Mouse (Mus musculus): Measurements from ENCODE around the gene Cxcl3. TPM values are rescaled to one million over a fixed set of nuclear protein-coding genes. Genes with fewer than 3 reads are reported as not detected.

Cxcl3 gene
- total and polyA plus RNA-seq, 3 experiments: not detected

DNA sequence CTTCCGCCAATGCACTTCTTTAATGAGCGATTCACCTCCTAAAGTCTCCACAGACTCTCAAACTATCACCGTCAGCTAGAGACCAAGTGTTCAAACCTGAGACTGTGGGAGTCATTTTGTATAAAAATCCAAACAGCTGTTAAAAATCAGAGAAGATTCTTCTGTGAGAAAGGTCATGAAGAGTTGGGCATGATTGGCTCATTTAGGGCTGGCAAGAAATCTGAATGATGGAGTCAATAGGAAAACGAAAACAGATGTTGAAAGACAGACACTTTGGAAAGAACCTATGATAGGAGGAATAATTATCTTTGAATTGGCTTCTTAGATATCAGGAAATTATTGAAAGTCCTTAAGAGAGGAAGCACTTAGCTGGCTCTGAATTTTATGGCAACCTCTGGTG is 48.5 kb downstream of the Cxcl3 start:
- H3K36me3 ChIP-seq (replicated peaks in 1 of 2; ENCODE audit: control insufficient read depth in 1 of 2, insufficient read depth in 1 of 2, low read length in 1 of 2): no peaks in the 10 kb centered on the region
- TF ChIP-seq BHLHE40 (IDR thresholded peaks at IDR 0.05; ENCODE audit: low read depth, low read length) (no peak), NELFE (IDR thresholded peaks at IDR 0.05; ENCODE audit: low read depth, low read length) (no peak), MAX (IDR thresholded peaks at IDR 0.05; ENCODE audit: low read length) (no peak), ETS1 (conservative IDR thresholded peaks at IDR 0.05; ENCODE audit: low read depth, low read length) (no peak), POLR2A (IDR thresholded peaks at IDR 0.05; ENCODE audit: low read depth, low read length) (no peak), ELF1 (IDR thresholded peaks at IDR 0.05; ENCODE audit: low read depth, low read length) (no peak), ZC3H11A (IDR thresholded peaks at IDR 0.05; ENCODE audit: low read depth, low read length) (no peak), TCF12 (IDR thresholded peaks at IDR 0.05; ENCODE audit: low read depth, low read length) (no peak), SIN3A (IDR thresholded peaks at IDR 0.05; ENCODE audit: low read length) (no peak), PAX5 (IDR thresholded peaks at IDR 0.05; ENCODE audit: low read length) (no peak), CTCF (conservative IDR thresholded peaks at IDR 0.05 in 1 of 2, IDR thresholded peaks at IDR 0.05 in 1 of 2; ENCODE audit: low read depth in 2 of 2, low read length in 2 of 2) (no peak)

DNA sequence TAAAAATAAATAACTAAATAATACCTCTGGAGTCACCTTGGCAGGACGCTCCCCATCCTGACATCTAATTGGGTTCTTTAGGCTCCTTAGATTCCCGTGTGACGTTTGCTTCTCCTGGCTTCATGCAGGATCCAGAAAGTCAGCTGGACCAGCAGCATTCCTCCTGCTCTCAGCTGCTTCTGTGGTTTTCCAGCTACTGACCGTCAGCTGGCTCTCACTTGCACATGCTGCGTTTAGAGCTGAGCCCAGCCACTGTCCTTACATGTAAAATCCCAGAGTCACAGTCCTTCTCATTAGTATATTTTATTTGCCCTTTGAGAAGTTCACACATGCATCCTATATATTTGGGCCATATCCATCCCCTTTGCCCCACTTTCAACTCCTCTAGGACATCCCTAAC is 52.7 kb downstream of the Cxcl3 start:
- H3K9ac ChIP-seq (ENCODE audit: insufficient read depth, low read depth): no peak overlapping the region
- no peaks in the 10 kb centered on the region for H3K9me3 ChIP-seq (replicated peaks; ENCODE audit: low read length)
- in situ Hi-C loops (cut with MboI; ENCODE audit: low pct_ligation_motif_present, low pct_unique_long_range_greater_than_20kb, low sequenced_read_pairs) (no loop called here), dilution Hi-C loops (cut with MboI; ENCODE audit: extremely low pct_ligation_motif_present, extremely low pct_unique_long_range_greater_than_20kb, low sequenced_read_pairs) (no loop called here)
- H3K4me3 ChIP-seq (replicated peaks in 1 of 3; ENCODE audit: low read depth in 2 of 3, low read length in 2 of 3, poor library complexity in 1 of 3): no peak overlapping the region
- no peak overlapping the region for H3K4me2 ChIP-seq (ENCODE audit: insufficient read depth, low read depth, poor library complexity, severe bottlenecking)
- no peaks in the 10 kb centered on the region for H3K79me2 ChIP-seq (replicated peaks; ENCODE audit: control insufficient read depth, extremely low read depth, insufficient read depth, poor library complexity, severe bottlenecking)
- DNase-seq (ENCODE audit: extremely low read depth): no peak
- H3K27me3 ChIP-seq (replicated peaks): no peaks in the 10 kb centered on the region
- H3K4me1 ChIP-seq (ENCODE audit: control insufficient read depth in 1 of 2, insufficient read depth in 2 of 2): 0 out of 4 replicates have a peak, but pooled peaks cover 0 to 3% of the 10 kb centered on the region in 2 experiments
- no peak overlapping the region for H3K27ac ChIP-seq (ENCODE audit: insufficient read depth, low read depth)
- TF ChIP-seq NRF1 (IDR thresholded peaks at IDR 0.05; ENCODE audit: low read depth, low read length) (no peak), MXI1 (IDR thresholded peaks at IDR 0.05; ENCODE audit: low read depth, low read length) (no peak), SIN3A (IDR thresholded peaks at IDR 0.05; ENCODE audit: low read length) (no peak), MAZ (IDR thresholded peaks at IDR 0.05; ENCODE audit: low read depth, low read length) (no peak), ZNF384 (IDR thresholded peaks at IDR 0.05; ENCODE audit: low read depth, low read length) (no peak), E2F4 (IDR thresholded peaks at IDR 0.05; ENCODE audit: insufficient replicate concordance, low read depth, low read length) (no peak), ETS1 (conservative IDR thresholded peaks at IDR 0.05; ENCODE audit: low read depth, low read length) (no peak), EP300 (IDR thresholded peaks at IDR 0.05; ENCODE audit: low read length) (no peak), NELFE (IDR thresholded peaks at IDR 0.05; ENCODE audit: low read depth, low read length) (no peak), MEF2A (IDR thresholded peaks at IDR 0.05; ENCODE audit: borderline replicate concordance, low read depth, low read length) (no peak), MAFK (IDR thresholded peaks at IDR 0.05; ENCODE audit: insufficient replicate concordance, low read length) (no peak), ELF1 (IDR thresholded peaks at IDR 0.05; ENCODE audit: low read depth, low read length) (no peak), POLR2AphosphoS2 (IDR thresholded peaks at IDR 0.05; ENCODE audit: low read depth, low read length) (no peak), GABPA (IDR thresholded peaks at IDR 0.05; ENCODE audit: insufficient replicate concordance, low read depth, low read length) (no peak), UBTF (IDR thresholded peaks at IDR 0.05; ENCODE audit: low read depth, low read length) (no peak)
- H3K36me3 ChIP-seq (replicated peaks in 1 of 2; ENCODE audit: control insufficient read depth in 1 of 2, insufficient read depth in 1 of 2, low read length in 1 of 2): no peaks in the 10 kb centered on the region

More for the DNA sequence above, 48.5 kb downstream of the Cxcl3 start:
- Histone ChIP-seq H3K27me3 (replicated peaks) (no peaks in the 10 kb centered on the region), H3K4me1 (ENCODE audit: control insufficient read depth in 1 of 2, insufficient read depth in 2 of 2) (no peaks in the 10 kb centered on the region), H3K27ac (ENCODE audit: insufficient read depth, low read depth) (no peak overlapping the region), H3K79me2 (replicated peaks; ENCODE audit: control insufficient read depth, extremely low read depth, insufficient read depth, poor library complexity, severe bottlenecking) (no peaks in the 10 kb centered on the region), H3K4me3 (replicated peaks in 1 of 3; ENCODE audit: low read depth in 2 of 3, low read length in 2 of 3, poor library complexity in 1 of 3) (no peak overlapping the region), H3K9me3 (replicated peaks; ENCODE audit: low read length) (no peaks in the 10 kb centered on the region), H3K4me2 (ENCODE audit: insufficient read depth, low read depth, poor library complexity, severe bottlenecking) (no peak overlapping the region), H3K9ac (ENCODE audit: insufficient read depth, low read depth) (no peak overlapping the region)
- in situ Hi-C loops (cut with MboI; ENCODE audit: low pct_ligation_motif_present, low pct_unique_long_range_greater_than_20kb, low sequenced_read_pairs): no loop called here
- DNase-seq (ENCODE audit: extremely low read depth): no peak
- dilution Hi-C loops (cut with MboI; ENCODE audit: extremely low pct_ligation_motif_present, extremely low pct_unique_long_range_greater_than_20kb, low sequenced_read_pairs): no loop called here

Other genes starting within 250 kb of the Cxcl3 start
- gene 5830473C10Rik, start 225.0 kb upstream of the Cxcl3 start, total RNA-seq (2012; rRNA removed): 1.6 and 2.0 TPM in 2 replicates
- gene 5830473C10Rik, start 225.0 kb upstream of the Cxcl3 start, total RNA-seq (2014; rRNA removed): 0.69 and 0.83 TPM in 2 replicates
- 3.8 and 4.5 TPM in 2 replicates for gene 5830473C10Rik, start 225.0 kb upstream of the Cxcl3 start, polyA plus RNA-seq (2012; ENCODE audit: insufficient read length, low read depth)
- 11.8 and 15.1 TPM in 2 replicates for gene Rassf6, start 145.4 kb upstream of the Cxcl3 start, total RNA-seq (2012; rRNA removed)
- gene Rassf6, start 145.4 kb upstream of the Cxcl3 start, total RNA-seq (2014; rRNA removed): 24.5 and 26.3 TPM in 2 replicates
- 18.3 and 22.4 TPM in 2 replicates for gene Rassf6, start 145.4 kb upstream of the Cxcl3 start, polyA plus RNA-seq (2012; ENCODE audit: insufficient read length, low read depth)
- gene Cxcl5, start 26.7 kb upstream of the Cxcl3 start, total RNA-seq (2012; rRNA removed): not detected in 2 replicates
- not detected in 2 replicates for gene Cxcl5, start 26.7 kb upstream of the Cxcl3 start, total RNA-seq (2014; rRNA removed)
- gene Cxcl5, start 26.7 kb upstream of the Cxcl3 start, polyA plus RNA-seq (2012; ENCODE audit: insufficient read length, low read depth): not detected in 2 replicates
- not detected in 2 replicates for gene Ppbp, start 17.6 kb upstream of the Cxcl3 start, total RNA-seq (2012; rRNA removed)
- not detected in 2 replicates for gene Ppbp, start 17.6 kb upstream of the Cxcl3 start, total RNA-seq (2014; rRNA removed)
- not detected in 2 replicates for gene Ppbp, start 17.6 kb upstream of the Cxcl3 start, polyA plus RNA-seq (2012; ENCODE audit: insufficient read length, low read depth)
- not detected in 2 replicates for gene Pf4, start 13.7 kb upstream of the Cxcl3 start, total RNA-seq (2012; rRNA removed)
- not detected in 2 replicates for gene Pf4, start 13.7 kb upstream of the Cxcl3 start, total RNA-seq (2014; rRNA removed)
- gene Pf4, start 13.7 kb upstream of the Cxcl3 start, polyA plus RNA-seq (2012; ENCODE audit: insufficient read length, low read depth): not detected in 2 replicates
- gene Cxcl15, start 8.4 kb downstream of the Cxcl3 start, total RNA-seq (2012; rRNA removed): not detected in 2 replicates
- gene Cxcl15, start 8.4 kb downstream of the Cxcl3 start, total RNA-seq (2014; rRNA removed): not detected in 2 replicates
- gene Cxcl15, start 8.4 kb downstream of the Cxcl3 start, polyA plus RNA-seq (2012; ENCODE audit: insufficient read length, low read depth): not detected in 2 replicates
- gene Cxcl1, start 105.1 kb downstream of the Cxcl3 start, total RNA-seq (2012; rRNA removed): not detected in 2 replicates
- gene Cxcl1, start 105.1 kb downstream of the Cxcl3 start, total RNA-seq (2014; rRNA removed): not detected in 2 replicates
- not detected in 2 replicates for gene Cxcl1, start 105.1 kb downstream of the Cxcl3 start, polyA plus RNA-seq (2012; ENCODE audit: insufficient read length, low read depth)
- 0.47 TPM in 1 of 2 replicates, not detected in the other for gene Cxcl2, start 117.8 kb downstream of the Cxcl3 start, total RNA-seq (2012; rRNA removed)
- 0.21 and 0.22 TPM in 2 replicates for gene Cxcl2, start 117.8 kb downstream of the Cxcl3 start, total RNA-seq (2014; rRNA removed)
- not detected in 2 replicates for gene Cxcl2, start 117.8 kb downstream of the Cxcl3 start, polyA plus RNA-seq (2012; ENCODE audit: insufficient read length, low read depth)
- gene Mthfd2l, start 145.0 kb downstream of the Cxcl3 start, total RNA-seq (2012; rRNA removed): 1.2 and 1.7 TPM in 2 replicates
- gene Mthfd2l, start 145.0 kb downstream of the Cxcl3 start, total RNA-seq (2014; rRNA removed): 5.5 and 5.7 TPM in 2 replicates
- gene Mthfd2l, start 145.0 kb downstream of the Cxcl3 start, polyA plus RNA-seq (2012; ENCODE audit: insufficient read length, low read depth): 2.3 and 3.7 TPM in 2 replicates
- gene Epgn, start 241.4 kb downstream of the Cxcl3 start, total RNA-seq (2012; rRNA removed): not detected in 2 replicates
- gene Epgn, start 241.4 kb downstream of the Cxcl3 start, total RNA-seq (2014; rRNA removed): not detected in 2 replicates
- gene Epgn, start 241.4 kb downstream of the Cxcl3 start, polyA plus RNA-seq (2012; ENCODE audit: insufficient read length, low read depth): not detected in 2 replicates